Mouse (Mus musculus): ENCODE data around the gene Mcemp1. TPM values are rescaled to one million over a fixed set of nuclear protein-coding genes. Genes with fewer than 3 reads are reported as not detected.

Gene Mcemp1
- 0.32 and 0.57 TPM in 2 replicates for polyA plus RNA-seq (2015; fragmentation: Nextera tagmentation; extraction: Ambion mirVana)

DNA sequence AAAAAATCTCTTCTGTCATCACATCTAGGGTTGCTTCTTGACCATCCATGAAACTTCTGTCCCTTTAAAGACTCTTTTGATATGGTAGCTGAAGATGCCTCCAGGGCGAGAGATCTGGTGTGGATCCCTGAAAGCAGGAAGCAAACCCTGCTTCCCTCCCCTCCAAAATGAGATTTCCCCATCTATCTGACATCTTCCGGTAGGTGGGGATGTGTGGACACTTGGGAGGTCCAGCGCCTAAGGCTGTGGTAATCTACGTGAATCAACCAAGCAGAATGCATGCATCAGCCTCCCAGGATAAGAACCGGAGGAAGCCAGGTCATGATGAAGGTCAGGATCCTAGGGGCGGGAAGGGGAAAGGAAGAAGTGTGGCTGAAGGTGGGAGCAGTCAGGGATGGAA is at the start of gene Mcemp1:
Gene Mcemp1, plus strand, starts transcription at position 248 of the 400 bp plus-strand sequence.
- no peaks in the 10 kb centered on the region for H3K9me3 ChIP-seq (replicated peaks)
- WGBS: 62% methylated on average over 5 of the region's 6 CpGs
- no peaks in the 10 kb centered on the region for H3K27me3 ChIP-seq
- H3K27ac ChIP-seq: no peak within 1 kb of the TSS
- H3K9ac ChIP-seq: no peak within 1 kb of the TSS
- ATAC-seq (replicated peaks; ENCODE audit: low FRiP score): no peak
- H3K4me2 ChIP-seq: no peak within 1 kb of the TSS
- H3K36me3 ChIP-seq: no peaks in the 10 kb centered on the region
- no peaks in the 10 kb centered on the region for H3K4me1 ChIP-seq
- no peak within 1 kb of the TSS for H3K4me3 ChIP-seq (replicated peaks)

DNA sequence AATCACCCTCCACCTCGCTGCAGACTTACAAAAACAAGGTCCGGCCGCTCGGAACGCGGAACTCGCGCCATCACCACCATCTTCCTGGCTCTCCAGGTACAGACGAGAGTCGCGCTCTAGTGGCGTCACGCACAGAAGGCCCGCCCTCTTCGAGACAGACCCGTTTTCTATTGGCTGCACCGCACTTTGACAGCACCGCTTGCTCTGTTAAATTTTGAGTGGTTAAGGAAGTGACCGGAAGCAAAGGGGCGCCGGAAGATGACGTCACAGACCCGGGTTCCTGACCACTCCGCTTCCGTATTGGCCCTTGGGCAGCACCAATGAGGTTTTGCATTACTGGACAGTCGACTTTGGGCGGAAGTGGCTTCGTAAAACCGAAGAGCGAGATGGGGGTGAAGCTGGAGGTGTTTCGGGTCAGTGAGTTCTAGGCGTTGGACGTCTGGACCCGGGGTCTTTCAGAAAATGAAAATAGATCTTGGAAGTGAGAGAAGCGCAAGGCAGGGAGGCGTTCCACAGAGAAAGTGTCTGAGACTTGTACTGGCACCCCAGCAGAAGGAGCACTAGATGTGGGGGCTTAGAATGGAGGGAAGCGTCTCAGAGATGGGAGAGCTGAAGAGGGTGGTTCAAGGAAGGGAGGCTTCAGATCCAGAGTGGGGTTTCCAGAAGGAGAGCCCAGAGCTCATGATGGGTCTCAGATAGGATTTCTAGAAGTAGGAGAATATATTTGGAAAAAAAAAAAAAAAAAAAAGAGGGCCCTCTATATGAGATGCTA is 44.2 kb upstream of the Mcemp1 start, which contains the start of the genes Xab2 and Pet100:
Gene Xab2, minus strand, starts transcription at position 118 of the 772 bp plus-strand sequence.
Gene Pet100, plus strand, starts transcription at position 350 of the 772 bp plus-strand sequence.
- Histone ChIP-seq H3K4me1 (peaks cover 16% of the 10 kb centered on the region), H3K36me3 (peaks cover 32% of the 10 kb centered on the region), H3K27me3 (no peaks in the 10 kb centered on the region), H3K4me3 (replicated peaks) (peak within 1 kb of the TSS; percentile 90), H3K9me3 (replicated peaks) (no peaks in the 10 kb centered on the region), H3K9ac (peak within 1 kb of the TSS; percentile 78), H3K4me2 (peak within 1 kb of the TSS; percentile 84), H3K27ac (no peak within 1 kb of the TSS)
- WGBS: under 1% methylated on average over 37 of the region's 37 CpGs
- ATAC-seq (replicated peaks; ENCODE audit: low FRiP score): peak; percentile 98

- H3K27me3 ChIP-seq: no peaks in the 10 kb centered on the region
- H3K27ac ChIP-seq: no peak overlapping the region
- no peak for ATAC-seq (replicated peaks; ENCODE audit: low FRiP score)
- peaks cover 16% of the 10 kb centered on the region for H3K4me1 ChIP-seq
- peaks cover 25% of the 10 kb centered on the region for H3K36me3 ChIP-seq
- 56% methylated on average over 8 of the region's 8 CpGs for WGBS
- peak overlapping the region; percentile 90 for H3K4me3 ChIP-seq (replicated peaks)
- peak overlapping the region; percentile 68 for H3K9ac ChIP-seq
- H3K9me3 ChIP-seq (replicated peaks): no peaks in the 10 kb centered on the region
- peak overlapping the region; percentile 79 for H3K4me2 ChIP-seq
Observed at GRCm38 (mm10) chr8:3622119-3622518, 43.4 kb upstream of the Mcemp1 start.

DNA sequence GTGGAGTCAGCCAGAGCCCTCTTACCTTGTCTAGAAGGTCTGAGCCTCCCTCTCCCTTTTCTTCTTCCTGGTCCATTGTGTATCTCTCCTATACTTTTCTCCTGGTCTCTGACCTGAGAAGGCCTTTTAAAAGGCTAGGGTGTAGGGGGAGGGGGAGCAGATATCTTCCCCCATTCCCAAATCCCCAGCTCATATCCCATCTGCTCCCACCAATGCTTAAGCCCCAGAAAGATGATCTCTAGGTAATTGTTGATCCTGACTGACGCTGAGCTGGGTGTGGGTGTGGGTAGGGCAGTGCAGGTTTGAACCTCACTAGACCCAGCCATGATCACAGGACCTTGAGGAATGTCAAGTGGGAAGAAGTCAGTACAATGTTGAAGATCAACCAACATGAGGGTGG is 40.1 kb upstream of the Mcemp1 start, which contains the start of gene Pcp2:
Gene Pcp2, minus strand, starts transcription at position 101 of the 400 bp plus-strand sequence.
- 60% methylated on average over 1 of the region's 1 CpGs for WGBS
- Histone ChIP-seq H3K4me3 (replicated peaks) (no peak within 1 kb of the TSS), H3K9ac (no peak within 1 kb of the TSS), H3K27ac (no peak within 1 kb of the TSS), H3K9me3 (replicated peaks) (no peaks in the 10 kb centered on the region), H3K36me3 (0 out of 2 replicates have a peak, but pooled peaks cover 6% of the 10 kb centered on the region), H3K4me2 (no peak within 1 kb of the TSS), H3K27me3 (peaks cover 19% of the 10 kb centered on the region), H3K4me1 (peaks cover 9% of the 10 kb centered on the region)
- ATAC-seq (replicated peaks; ENCODE audit: low FRiP score): no peak

DNA sequence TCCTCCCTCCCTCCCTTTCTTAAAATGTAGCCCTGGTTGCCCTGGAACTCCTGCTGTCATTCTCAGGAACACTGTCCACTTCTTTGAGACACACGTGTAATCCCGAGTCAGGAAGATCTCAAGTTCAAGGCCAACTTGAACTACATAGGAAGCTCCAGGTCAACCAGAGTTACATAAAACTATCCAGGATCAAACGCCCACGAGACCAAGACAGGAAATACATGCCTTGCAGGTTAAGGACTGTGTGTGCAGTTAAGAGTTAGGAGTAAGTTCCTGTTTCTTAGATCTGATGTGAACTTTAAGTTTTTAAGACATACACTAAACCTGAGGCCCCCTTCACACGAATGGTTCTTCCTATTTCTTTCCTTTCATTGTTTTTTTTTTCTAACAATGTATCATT is 38.6 kb upstream of the Mcemp1 start:
- WGBS: 49% methylated on average over 5 of the region's 5 CpGs
- H3K27me3 ChIP-seq: peaks cover 19% of the 10 kb centered on the region

DNA sequence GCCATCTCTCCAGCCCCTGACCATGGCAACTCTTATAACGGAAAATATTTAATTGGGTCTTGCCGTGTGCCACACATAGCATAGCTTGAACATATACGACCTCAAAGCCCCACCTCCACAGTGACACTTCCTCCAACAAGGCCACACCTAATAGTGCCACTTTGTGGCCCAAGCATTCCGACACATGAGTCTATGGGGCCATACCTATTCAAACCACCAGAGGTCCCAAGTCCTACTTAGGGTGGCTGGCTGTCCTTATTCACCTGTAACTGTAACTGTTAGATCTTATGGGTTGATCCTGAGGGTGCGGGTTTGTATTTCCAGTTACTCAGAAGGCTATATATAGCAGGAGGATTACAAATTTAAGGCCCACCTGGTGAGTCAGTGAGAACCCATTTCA is 37.5 kb upstream of the Mcemp1 start:
- Histone ChIP-seq H3K9ac (no peak overlapping the region), H3K27ac (no peak overlapping the region), H3K27me3 (peaks cover 19% of the 10 kb centered on the region), H3K4me3 (replicated peaks) (no peak overlapping the region), H3K4me1 (peaks cover 18% of the 10 kb centered on the region), H3K9me3 (replicated peaks) (no peaks in the 10 kb centered on the region), H3K4me2 (no peak overlapping the region), H3K36me3 (0 out of 2 replicates have a peak, but pooled peaks cover 4% of the 10 kb centered on the region)
- no peak for ATAC-seq (replicated peaks; ENCODE audit: low FRiP score)
- 26% methylated on average over 5 of the region's 5 CpGs for WGBS

More for the DNA sequence above, 38.6 kb upstream of the Mcemp1 start:
- no peak for ATAC-seq (replicated peaks; ENCODE audit: low FRiP score)
- H3K9ac ChIP-seq: no peak overlapping the region
- H3K9me3 ChIP-seq (replicated peaks): no peaks in the 10 kb centered on the region
- H3K27ac ChIP-seq: no peak overlapping the region
- H3K4me1 ChIP-seq: peaks cover 21% of the 10 kb centered on the region
- no peak overlapping the region for H3K4me2 ChIP-seq
- no peak overlapping the region for H3K4me3 ChIP-seq (replicated peaks)
- H3K36me3 ChIP-seq: 0 out of 2 replicates have a peak, but pooled peaks cover 6% of the 10 kb centered on the region

GRCm38 (mm10) chr8:3630647-3631477 is 34.7 kb upstream of the Mcemp1 start, which contains the start of gene Stxbp2:
Gene Stxbp2 (plus strand): TSS chr8:3630955.
- Histone ChIP-seq H3K9ac (peak within 1 kb of the TSS; percentile 57), H3K27me3 (peaks cover 19% of the 10 kb centered on the region), H3K4me3 (replicated peaks) (peak within 1 kb of the TSS; percentile 65), H3K4me2 (peak within 1 kb of the TSS; percentile 70), H3K36me3 (peaks cover 12% of the 10 kb centered on the region), H3K9me3 (replicated peaks) (no peaks in the 10 kb centered on the region), H3K4me1 (peaks cover 18% of the 10 kb centered on the region), H3K27ac (no peak within 1 kb of the TSS; the same call in 1 of the 2 replicates)
- ATAC-seq (replicated peaks; ENCODE audit: low FRiP score): peak; percentile 92
- WGBS: 4% methylated on average over 47 of the region's 47 CpGs

DNA sequence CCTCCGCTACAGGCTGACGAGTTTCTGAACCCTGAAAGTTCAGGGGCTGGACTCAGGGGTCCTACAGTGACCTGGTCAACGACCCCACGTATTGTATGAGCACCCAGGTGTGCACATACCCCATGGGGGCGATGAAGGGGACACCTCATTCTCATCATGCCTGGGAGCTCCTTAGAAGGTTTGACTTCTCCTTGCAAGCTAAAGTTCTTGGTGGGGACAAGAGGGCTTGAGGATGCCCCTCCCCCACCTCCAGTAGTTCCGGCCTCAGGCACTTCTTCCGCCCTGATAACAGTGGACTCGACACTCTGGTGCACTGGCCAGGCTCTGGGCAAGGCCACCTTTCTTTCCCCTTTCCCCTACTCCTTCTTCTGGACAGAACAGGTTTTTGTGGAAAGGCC is 34.1 kb upstream of the Mcemp1 start:
- Histone ChIP-seq H3K4me2 (peak overlapping the region; percentile 70), H3K4me1 (peaks cover 18% of the 10 kb centered on the region), H3K27me3 (peaks cover 19% of the 10 kb centered on the region), H3K4me3 (replicated peaks) (peak overlapping the region; percentile 65), H3K9ac (peak overlapping the region; percentile 57), H3K9me3 (replicated peaks) (no peaks in the 10 kb centered on the region), H3K27ac (no peak overlapping the region; the same call in 1 of the 2 replicates), H3K36me3 (peaks cover 18% of the 10 kb centered on the region)
- ATAC-seq (replicated peaks; ENCODE audit: low FRiP score): peak; percentile 20
- WGBS: 24% methylated on average over 8 of the region's 8 CpGs

DNA sequence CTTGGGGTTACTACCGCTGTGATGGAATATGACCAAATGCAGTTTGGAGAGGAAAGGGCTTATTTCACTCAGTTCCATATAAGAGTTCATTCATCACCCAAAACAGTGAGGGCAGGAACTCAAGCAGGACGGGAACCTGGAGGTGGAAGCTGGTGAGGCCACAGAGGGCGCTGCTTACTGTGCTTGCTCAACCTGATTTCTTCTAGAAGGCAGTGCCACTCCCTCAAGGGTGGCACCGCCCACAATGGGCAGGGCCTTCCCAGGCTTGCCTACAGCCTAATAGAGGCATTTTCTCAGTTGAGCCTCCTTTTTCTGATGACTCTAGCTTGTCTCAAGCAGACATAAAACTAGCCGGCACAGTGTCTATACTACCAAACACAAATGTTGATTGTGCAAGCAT is 19.8 kb upstream of the Mcemp1 start:
- WGBS: 35% methylated on average over 5 of the region's 5 CpGs
- H3K4me3 ChIP-seq (replicated peaks): no peak overlapping the region
- ATAC-seq (replicated peaks; ENCODE audit: low FRiP score): no peak; the same call in 1 of the 2 replicates
- no peak overlapping the region for H3K9ac ChIP-seq
- H3K4me1 ChIP-seq: peaks cover 13% of the 10 kb centered on the region; the same call in 1 of the 2 replicates
- no peak overlapping the region for H3K27ac ChIP-seq
- no peaks in the 10 kb centered on the region for H3K9me3 ChIP-seq (replicated peaks)
- H3K36me3 ChIP-seq: 0 out of 2 replicates have a peak, but pooled peaks cover 2% of the 10 kb centered on the region
- H3K4me2 ChIP-seq: no peak overlapping the region
- no peaks in the 10 kb centered on the region for H3K27me3 ChIP-seq

- H3K4me2 ChIP-seq: no peak overlapping the region
- H3K27ac ChIP-seq: 0 out of 2 replicates have a peak overlapping the region, but pooled peaks have one; percentile 7
- no peaks in the 10 kb centered on the region for H3K36me3 ChIP-seq
- 79% methylated on average over 6 of the region's 6 CpGs for WGBS
- no peak overlapping the region for H3K4me3 ChIP-seq (replicated peaks)
- H3K9ac ChIP-seq: no peak overlapping the region
- 0 out of 2 replicates have a peak, but pooled peaks have one; percentile 58 for ATAC-seq (replicated peaks; ENCODE audit: low FRiP score)
- no peaks in the 10 kb centered on the region for H3K9me3 ChIP-seq (replicated peaks)
- H3K4me1 ChIP-seq: peaks cover 13% of the 10 kb centered on the region; the same call in 1 of the 2 replicates
- H3K27me3 ChIP-seq: no peaks in the 10 kb centered on the region
Observed at GRCm38 (mm10) chr8:3646824-3647531, 18.6 kb upstream of the Mcemp1 start.

GRCm38 (mm10) chr8:3647561-3647960 is 18.0 kb upstream of the Mcemp1 start:
- Histone ChIP-seq H3K9me3 (replicated peaks) (no peaks in the 10 kb centered on the region), H3K27me3 (no peaks in the 10 kb centered on the region), H3K4me2 (no peak overlapping the region), H3K4me1 (peaks cover 13% of the 10 kb centered on the region; the same call in 1 of the 2 replicates), H3K36me3 (no peaks in the 10 kb centered on the region), H3K9ac (no peak overlapping the region), H3K27ac (0 out of 2 replicates have a peak overlapping the region, but pooled peaks have one; percentile 7), H3K4me3 (replicated peaks) (no peak overlapping the region)
- ATAC-seq (replicated peaks; ENCODE audit: low FRiP score): 0 out of 2 replicates have a peak, but pooled peaks have one; percentile 31
- 58% methylated on average over 4 of the region's 4 CpGs for WGBS
